Mouse (Mus musculus) heart, adult 2 months (tissue): Measurements from ENCODE around the gene Gm20696. TPM values are rescaled to one million over a fixed set of nuclear protein-coding genes. Genes with fewer than 3 reads are reported as not detected.

Experiments used
- DNase-seq, 2 experiments: peaks; one replicate each; pipeline ENCODE4 v3.0.0; 2021
- H3K27ac ChIP-seq: fragments of 200-600 bp; 2 replicates; pipeline ENCODE4 v1.8.1; 2022
- H3K27me3 ChIP-seq: fragments of 200-500 bp; 2 replicates; pipeline ENCODE4 v1.6.1; 2012; ENCODE audit warnings: mild to moderate bottlenecking, low read length, inconsistent platforms, mixed read lengths; ENCODE audit not compliant: control insufficient read depth, insufficient read depth
- H3K36me3 ChIP-seq: fragments of 200-500 bp; 2 replicates; pipeline ENCODE4 v1.6.1; 2012; ENCODE audit warnings: low read length, inconsistent platforms; ENCODE audit not compliant: control insufficient read depth, insufficient read depth
- H3K4me1 ChIP-seq: fragments of 200-500 bp; 2 replicates; pipeline ENCODE4 v1.6.1; 2011; ENCODE audit warnings: low read length; ENCODE audit not compliant: control insufficient read depth, insufficient read depth
- H3K4me3 ChIP-seq: fragments of 200-600 bp; 2 replicates; pipeline ENCODE4 v1.8.1; 2022
- H3K79me2 ChIP-seq: fragments of 200-500 bp; replicated peaks from 2 replicates; pipeline ENCODE4 v1.6.1; 2012; ENCODE audit warnings: mild to moderate bottlenecking, inconsistent platforms, low read length, moderate library complexity, mixed read lengths; ENCODE audit not compliant: control insufficient read depth, insufficient read depth
- H3K9ac ChIP-seq: fragments of 200-500 bp; 2 replicates; pipeline ENCODE4 v1.6.1; 2012; ENCODE audit warnings: low read depth, mild to moderate bottlenecking, control low read depth, inconsistent platforms, low read length, mixed read lengths
- CTCF ChIP-seq: fragments of 200-600 bp; IDR thresholded peaks from 2 replicates; pipeline ENCODE4 v1.8.1; 2022; ENCODE audit warnings: antibody characterized with exemption, mild to moderate bottlenecking, moderate library complexity
- EP300 ChIP-seq: fragments of 200-500 bp; IDR thresholded peaks from 2 replicates; pipeline ENCODE4 v1.6.1; 2011; ENCODE audit warnings: low read depth, low read length, control low read depth; ENCODE audit not compliant: insufficient read depth
- POLR2A ChIP-seq: fragments of 200-500 bp; IDR thresholded peaks from 2 replicates; pipeline ENCODE4 v1.6.1; 2011; ENCODE audit warnings: mild to moderate bottlenecking, low read depth, low read length, control low read depth; ENCODE audit not compliant: insufficient read depth
- WGBS: fragments of 180-500 bp; shearing (Covaris S2); methylation state at CpG from one replicate; pipeline ENCODE4 v1.1.7; 2018; 5-methylcytosine and 5-hydroxymethylcytosine counted together
- intact Hi-C: fragments of 180-260 bp; cut with DNase I; formaldehyde crosslinking; loops from one replicate; pipeline ENCODE4 v1.15.1; 2025
- polyA plus RNA-seq: library from polyadenylated mRNA; depleted of rRNA; stranded (reverse); fragments of >200 nt; gene quantifications from 2 replicates; pipeline ENCODE4 v1.2.3, GENCODE M21; 2012
- total RNA-seq, 2 experiments: library from RNA; stranded (reverse); gene quantifications; 2 replicates each; pipeline ENCODE4 v1.2.3; 2021

Gene Gm20696
- total and polyA plus RNA-seq, 3 experiments = 0.61 to 1.7 (median 1.4) TPM

DNA sequence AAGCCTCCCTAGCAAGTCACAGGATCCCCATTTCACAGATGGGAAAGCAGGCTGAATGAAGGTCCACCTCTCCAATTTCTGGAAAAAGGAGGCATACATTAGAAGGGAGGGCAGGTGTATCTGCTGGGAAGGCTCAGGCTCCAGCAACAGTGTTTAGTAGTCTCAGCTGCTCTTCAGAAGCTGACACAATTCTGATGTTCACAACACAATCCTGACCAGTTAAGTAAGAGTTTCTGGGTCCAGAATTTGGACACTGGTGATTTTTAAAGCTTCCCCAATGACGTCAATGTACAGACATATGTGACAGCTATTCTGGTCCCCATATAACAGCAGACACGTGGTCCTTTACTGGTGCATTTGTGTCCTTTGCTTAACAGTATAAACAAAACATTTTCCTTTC lies 313.2 kb downstream of the Gm20696 start:
- Histone ChIP-seq H3K27ac (no peak overlapping the region), H3K9ac (no peak overlapping the region), H3K4me1 (no peaks in the 10 kb centered on the region), H3K79me2 (no peaks in the 10 kb centered on the region), H3K27me3 (no peaks in the 10 kb centered on the region), H3K4me3 (no peak overlapping the region), H3K36me3 (no peaks in the 10 kb centered on the region)
- intact Hi-C loops = no loop called here
- WGBS = 68% methylated on average over 2 of the region's 2 CpGs
- DNase-seq = no peak
- TF ChIP-seq POLR2A = no peak
- TF ChIP-seq CTCF = no peak
- no peak for TF ChIP-seq EP300

- H3K27ac ChIP-seq = no peak overlapping the region
- H3K79me2 ChIP-seq = no peaks in the 10 kb centered on the region
- 71% methylated on average over 3 of the region's 3 CpGs for whole genome bisulfite sequencing
- intact Hi-C loops = no loop called here
- DNase-seq = no peak
- no peaks in the 10 kb centered on the region for H3K4me1 ChIP-seq
- H3K9ac ChIP-seq = no peak overlapping the region
- no peak overlapping the region for H3K4me3 ChIP-seq
- no peaks in the 10 kb centered on the region for H3K36me3 ChIP-seq
- no peaks in the 10 kb centered on the region for H3K27me3 ChIP-seq
- TF ChIP-seq POLR2A (no peak), CTCF (no peak), EP300 (no peak)
Measured at GRCm38 (mm10) chr6:99350566-99350965, 316.0 kb downstream of the Gm20696 start.

GRCm38 (mm10) chr6:99350156-99350555 lies 316.4 kb downstream of the Gm20696 start:
- H3K27me3 ChIP-seq = no peaks in the 10 kb centered on the region
- no peak overlapping the region for H3K4me3 ChIP-seq
- intact Hi-C loops = no loop called here
- no peaks in the 10 kb centered on the region for H3K4me1 ChIP-seq
- 58% methylated on average over 5 of the region's 5 CpGs for WGBS
- no peak for TF ChIP-seq CTCF
- TF ChIP-seq EP300 = no peak
- no peak overlapping the region for H3K9ac ChIP-seq
- no peak for DNase-seq
- H3K27ac ChIP-seq = no peak overlapping the region
- H3K36me3 ChIP-seq = no peaks in the 10 kb centered on the region
- H3K79me2 ChIP-seq = no peaks in the 10 kb centered on the region

- H3K36me3 ChIP-seq = no peaks in the 10 kb centered on the region; the same call in 1 of the 2 replicates
- no peak overlapping the region for H3K9ac ChIP-seq
- no peak overlapping the region for H3K27ac ChIP-seq
- H3K79me2 ChIP-seq = no peaks in the 10 kb centered on the region
- WGBS = 71% methylated on average over 10 of the region's 10 CpGs
- H3K27me3 ChIP-seq = no peaks in the 10 kb centered on the region
- H3K4me3 ChIP-seq = no peak overlapping the region
- H3K4me1 ChIP-seq = no peaks in the 10 kb centered on the region
- TF ChIP-seq CTCF (no peak), EP300 (no peak), POLR2A (no peak)
- no peak for DNase-seq
- intact Hi-C loops = no loop called here
Measured at GRCm38 (mm10) chr6:99347836-99348235, 318.8 kb downstream of the Gm20696 start.

DNA sequence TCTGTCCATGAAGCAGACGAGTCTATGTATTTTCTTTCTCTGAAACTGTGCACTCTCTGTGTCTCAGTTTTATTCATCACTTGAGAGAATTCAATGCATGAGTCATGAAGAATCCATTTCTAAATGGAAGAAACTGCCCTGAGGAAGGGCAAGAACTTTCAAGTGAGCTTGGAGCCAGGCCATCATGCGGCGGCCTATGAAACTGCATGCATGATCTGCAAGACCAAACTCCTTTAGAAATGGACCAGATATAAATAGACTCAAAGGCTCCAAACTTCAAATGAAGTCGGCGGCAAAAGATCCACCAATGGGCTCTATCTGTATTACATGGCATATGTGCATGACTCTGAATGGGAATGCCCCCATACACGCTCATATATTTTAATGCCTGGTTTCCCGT lies 321.6 kb downstream of the Gm20696 start:
- Histone ChIP-seq H3K9ac (no peak overlapping the region), H3K4me3 (no peak overlapping the region), H3K36me3 (no peaks in the 10 kb centered on the region; the same call in 1 of the 2 replicates), H3K27me3 (no peaks in the 10 kb centered on the region), H3K4me1 (no peaks in the 10 kb centered on the region), H3K79me2 (no peaks in the 10 kb centered on the region), H3K27ac (no peak overlapping the region)
- no peak for DNase-seq
- TF ChIP-seq EP300 (no peak), POLR2A (no peak), CTCF (no peak)
- WGBS = 96% methylated on average over 7 of the region's 7 CpGs
- intact Hi-C loops = no loop called here

DNA sequence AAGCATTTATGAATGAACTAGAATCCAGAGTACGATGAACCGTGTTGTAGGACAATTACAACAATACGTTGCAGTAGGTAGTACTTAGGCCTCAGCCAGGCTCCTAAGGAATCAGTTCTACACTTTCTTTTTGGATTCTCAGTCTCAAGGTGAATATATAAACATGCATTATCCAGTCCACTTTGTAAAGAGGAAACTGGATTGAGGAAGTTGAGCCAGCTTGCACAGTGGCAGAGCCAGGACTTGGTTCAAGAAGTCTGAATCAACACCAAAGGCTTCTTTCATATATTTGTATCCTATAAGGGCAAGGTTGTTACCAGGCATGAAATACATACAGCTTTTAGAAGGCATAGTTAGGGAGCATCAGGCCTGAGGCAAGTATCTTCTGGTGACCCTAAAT lies 322.2 kb downstream of the Gm20696 start:
- WGBS = 91% methylated on average over 3 of the region's 3 CpGs

More for the DNA sequence above, 322.2 kb downstream of the Gm20696 start:
- H3K4me3 ChIP-seq = no peak overlapping the region
- no peaks in the 10 kb centered on the region; the same call in 1 of the 2 replicates for H3K36me3 ChIP-seq
- H3K27me3 ChIP-seq = no peaks in the 10 kb centered on the region
- no peaks in the 10 kb centered on the region for H3K4me1 ChIP-seq
- no peak for TF ChIP-seq CTCF
- TF ChIP-seq POLR2A = no peak
- TF ChIP-seq EP300 = no peak
- no peak for DNase-seq
- no peaks in the 10 kb centered on the region for H3K79me2 ChIP-seq
- H3K27ac ChIP-seq = no peak overlapping the region
- H3K9ac ChIP-seq = no peak overlapping the region
- intact Hi-C loops = no loop called here
